Mouse (Mus musculus): Measurements from ENCODE around the gene Armc10.
"Not testable (repeated sequence)": the region's sequence is repeated elsewhere in the genome, so short reads cannot be mapped to it uniquely, and the experiment has no call there.

The Armc10 gene

GRCm38 (mm10) chr5:21645439-21646132, at the start of gene Armc10, which contains the start of gene Fbxl13:
TSS of gene Armc10 (plus strand) at chr5:21645813.
TSS of gene Fbxl13 (minus strand) at chr5:21645634.
- peak; percentile 87 for DNase-seq (ENCODE audit: extremely low spot score, low spot score)

GRCm38 (mm10) chr5:21599536-21599935, 46.1 kb upstream of the Armc10 start:
- not testable (repeated sequence) for DNase-seq (ENCODE audit: extremely low spot score, low spot score)

- no peak for DNase-seq (ENCODE audit: extremely low spot score, low spot score)
Observed at GRCm38 (mm10) chr5:21599961-21600360, 45.7 kb upstream of the Armc10 start.

- DNase-seq (ENCODE audit: extremely low spot score, low spot score): no peak
Observed at GRCm38 (mm10) chr5:21605936-21606335, 39.7 kb upstream of the Armc10 start.

GRCm38 (mm10) chr5:21608311-21609304, 37.0 kb upstream of the Armc10 start:
- DNase-seq (ENCODE audit: extremely low spot score, low spot score): peak; percentile 17

- DNase-seq (ENCODE audit: extremely low spot score, low spot score): no peak
Observed at GRCm38 (mm10) chr5:21610996-21611395, 34.6 kb upstream of the Armc10 start.

GRCm38 (mm10) chr5:21614299-21614698, 31.3 kb upstream of the Armc10 start:
- DNase-seq (ENCODE audit: extremely low spot score, low spot score): not testable (repeated sequence)

GRCm38 (mm10) chr5:21616450-21617009, 29.1 kb upstream of the Armc10 start:
- no peak for DNase-seq (ENCODE audit: extremely low spot score, low spot score)

- DNase-seq (ENCODE audit: extremely low spot score, low spot score): no peak
Observed at GRCm38 (mm10) chr5:21625916-21626315, 19.7 kb upstream of the Armc10 start.

GRCm38 (mm10) chr5:21640961-21641360, 4.7 kb upstream of the Armc10 start:
- peak; percentile 28 for DNase-seq (ENCODE audit: extremely low spot score, low spot score)

GRCm38 (mm10) chr5:21643606-21644005, 2.0 kb upstream of the Armc10 start:
- DNase-seq (ENCODE audit: extremely low spot score, low spot score): no peak

- DNase-seq (ENCODE audit: extremely low spot score, low spot score): no peak
Observed at GRCm38 (mm10) chr5:21644891-21645438, 648 bp upstream of the Armc10 start.

- DNase-seq (ENCODE audit: extremely low spot score, low spot score): no peak
Observed at GRCm38 (mm10) chr5:21646133-21646491, 499 bp downstream of the Armc10 start.

- DNase-seq (ENCODE audit: extremely low spot score, low spot score): no peak
Observed at GRCm38 (mm10) chr5:21650736-21651135, 5.1 kb downstream of the Armc10 start.

GRCm38 (mm10) chr5:21651885-21652612, 6.4 kb downstream of the Armc10 start:
- no peak for DNase-seq (ENCODE audit: extremely low spot score, low spot score)

- no peak for DNase-seq (ENCODE audit: extremely low spot score, low spot score)
Observed at GRCm38 (mm10) chr5:21656912-21657311, 11.3 kb downstream of the Armc10 start.

GRCm38 (mm10) chr5:21658038-21658437, 12.4 kb downstream of the Armc10 start:
- no peak for DNase-seq (ENCODE audit: extremely low spot score, low spot score)

- DNase-seq (ENCODE audit: extremely low spot score, low spot score): peak; percentile 64
Observed at GRCm38 (mm10) chr5:21658623-21659395, 13.2 kb downstream of the Armc10 start.

- no peak for DNase-seq (ENCODE audit: extremely low spot score, low spot score)
Observed at GRCm38 (mm10) chr5:21660850-21661249, 15.2 kb downstream of the Armc10 start.

- no peak for DNase-seq (ENCODE audit: extremely low spot score, low spot score)
Observed at GRCm38 (mm10) chr5:21663081-21663480, 17.5 kb downstream of the Armc10 start.

All from neural tube, embryonic 10.5 days (tissue).